17 mouse cellular contexts compared by ENCODE assay signal in the genomic region with DNA sequence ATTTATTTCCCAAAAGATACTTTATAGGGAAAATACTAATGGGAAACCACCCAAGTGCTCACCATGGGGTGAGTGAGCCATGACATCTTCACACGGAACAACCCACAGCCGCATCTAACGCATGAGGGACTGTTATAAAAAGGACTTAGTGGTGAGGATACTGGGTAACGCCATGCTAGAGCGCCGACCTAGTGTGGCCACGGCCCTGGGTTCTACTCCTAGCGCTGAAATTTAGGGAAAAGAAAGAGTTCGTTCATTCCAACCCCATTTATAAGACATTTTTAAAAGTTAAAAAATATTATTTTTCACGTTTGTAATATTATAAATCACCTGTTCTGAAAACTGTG.
"Had no signal": no experiment of that assay in that cellular context is flagged by ENCODE, and none has a peak within 500 bp of the region (broad histone marks: within the 10 kb centered on the region; RNA-seq: fewer than 3 reads in every experiment).

No protein-coding gene starts in this region.

- H3K9ac ChIP-seq: limb, embryonic 13.5 days; liver, embryonic 13.5 days; lung, embryonic 14.5 days had no signal

- DNase-seq: kidney, adult 18-20 months; kidney, postnatal 14 days; kidney, postnatal 4 days; layer of hippocampus, adult 9-11 months; liver; liver, embryonic 13.5 days; lung, embryonic 14.5 days; midbrain, embryonic 14.5 days; thymus, adult 2 months; thymus, postnatal 25 days had no signal

- ATAC-seq: intestine, embryonic 16.5 days; lung, postnatal 0 days had no signal

- H3K36me3 ChIP-seq: limb, embryonic 10.5 days; limb, embryonic 13.5 days; liver, embryonic 13.5 days had no signal

- H3K27ac ChIP-seq: limb, embryonic 10.5 days; limb, embryonic 13.5 days; liver, embryonic 13.5 days; stomach, postnatal 0 days had no signal

- H3K9me3 ChIP-seq: limb, embryonic 10.5 days; limb, embryonic 13.5 days; liver, embryonic 13.5 days had no signal

- H3K4me1 ChIP-seq: liver, embryonic 13.5 days had no signal

- H3K4me2 ChIP-seq: limb, embryonic 13.5 days; liver, embryonic 13.5 days; lung, embryonic 14.5 days; midbrain, embryonic 11.5 days had no signal

- H3K4me3 ChIP-seq: limb, embryonic 10.5 days; limb, embryonic 13.5 days; liver, embryonic 13.5 days had no signal

- H3K27me3 ChIP-seq: limb, embryonic 13.5 days; liver, embryonic 13.5 days; megakaryocyte, embryonic 14.5 days had no signal
